Mouse (Mus musculus): ENCODE measurements around the gene Actg2.

Actg2 gene

GRCm38 (mm10) chr6:83479193-83479592, 56.9 kb downstream of the Actg2 start:
- DNase-seq (ENCODE audit: low spot score in 2 of 2), result no peak

GRCm38 (mm10) chr6:83478628-83479027, 57.4 kb downstream of the Actg2 start:
- DNase-seq (ENCODE audit: low spot score in 2 of 2), result peak in 1 of 2 experiments; percentile 36

- no peak for DNase-seq (ENCODE audit: low spot score in 2 of 2)
These were observed 57.8 kb downstream of the Actg2 start for GRCm38 (mm10) chr6:83478217-83478616.

GRCm38 (mm10) chr6:83475431-83475830, 60.6 kb downstream of the Actg2 start:
- no peak for DNase-seq (ENCODE audit: low spot score in 2 of 2)

GRCm38 (mm10) chr6:83473240-83473639, 62.8 kb downstream of the Actg2 start:
- DNase-seq (ENCODE audit: low spot score in 2 of 2), result no peak

- no peak for DNase-seq (ENCODE audit: low spot score in 2 of 2)
These were observed 64.3 kb downstream of the Actg2 start for GRCm38 (mm10) chr6:83471739-83472138.

GRCm38 (mm10) chr6:83464011-83464410, 72.1 kb downstream of the Actg2 start:
- no peak for DNase-seq (ENCODE audit: low spot score in 2 of 2)
